24 mouse cellular contexts compared by ENCODE assay signal in genomic region chr17:44443460-44443859, GRCm38 (mm10).
DNase-seq lines count a peak whose midpoint lies in the region; ATAC-seq and TF ChIP-seq lines count a peak whose summit lies in the region.
"Had no signal": no experiment of that assay in that cellular context is flagged by ENCODE, and none has a peak within 500 bp of the region (broad histone marks: within the 10 kb centered on the region; RNA-seq: fewer than 3 reads in every experiment).

No protein-coding gene starts in this region.

- peaks cover 4% of the 10 kb centered on the region; the same call in 1 of the 2 replicates for H3K27me3 ChIP-seq in heart, embryonic 12.5 days (replicated peaks)
- no peaks in the 10 kb centered on the region; the same call in 1 of the 2 replicates for H3K27me3 ChIP-seq in heart, adult 2 months (ENCODE audit: control insufficient read depth, insufficient read depth, low read length)
- no peaks in the 10 kb centered on the region for H3K27me3 ChIP-seq in hindbrain, embryonic 13.5 days
- H3K27me3 ChIP-seq in hindbrain, embryonic 12.5 days, result no peaks in the 10 kb centered on the region
- H3K27me3 ChIP-seq in limb, embryonic 10.5 days (ENCODE audit: low read depth, poor library complexity, severe bottlenecking), result no peaks in the 10 kb centered on the region; the same call in 1 of the 2 replicates
- H3K27me3 ChIP-seq: midbrain, embryonic 15.5 days; Patski had no signal

- DNase-seq in heart, adult 2 months, result no peak
- DNase-seq in embryo, embryonic 10.5 days (ENCODE audit: low spot score), result peak; percentile 23
- DNase-seq in limb, embryonic 10.5 days (ENCODE audit: low spot score), result peak; percentile 38
- no peak for DNase-seq in adrenal gland, postnatal 4 days (ENCODE audit: low spot score in 2 of 2)
- no peak for DNase-seq in gastrocnemius, postnatal 14 days
- DNase-seq: adrenal gland, postnatal 36 days; B cell, adult 2 months; cerebellum, adult 11 months; cerebellum, postnatal 10 days; gastrocnemius, postnatal 10 days; kidney, adult 2 months; kidney, postnatal 36 days; lung, postnatal 36 days had no signal

- H3K36me3 ChIP-seq in heart, embryonic 12.5 days, result no peaks in the 10 kb centered on the region
- no peaks in the 10 kb centered on the region for H3K36me3 ChIP-seq in heart, adult 2 months (ENCODE audit: control insufficient read depth, insufficient read depth, low read length)
- no peaks in the 10 kb centered on the region for H3K36me3 ChIP-seq in hindbrain, embryonic 13.5 days
- H3K36me3 ChIP-seq in hindbrain, embryonic 12.5 days, result no peaks in the 10 kb centered on the region
- no peaks in the 10 kb centered on the region for H3K36me3 ChIP-seq in limb, embryonic 10.5 days
- H3K36me3 ChIP-seq: G1E; limb, embryonic 13.5 days; lung, embryonic 15.5 days; midbrain, embryonic 15.5 days had no signal

- H3K27ac ChIP-seq in heart, embryonic 12.5 days (ENCODE audit: poor library complexity, severe bottlenecking), result no peak overlapping the region
- H3K27ac ChIP-seq in heart, adult 2 months, result no peak overlapping the region
- no peak overlapping the region for H3K27ac ChIP-seq in hindbrain, embryonic 13.5 days
- H3K27ac ChIP-seq in hindbrain, embryonic 12.5 days, result no peak overlapping the region
- H3K27ac ChIP-seq in limb, embryonic 10.5 days, result no peak overlapping the region; the same call in 1 of the 2 replicates
- H3K27ac ChIP-seq: limb, embryonic 13.5 days; liver, embryonic 14.5 days; lung, embryonic 15.5 days; midbrain, embryonic 15.5 days had no signal

- H3K4me2 ChIP-seq in heart, embryonic 12.5 days, result 0 out of 2 replicates have a peak overlapping the region, but pooled peaks have one; percentile 2
- H3K4me2 ChIP-seq in hindbrain, embryonic 13.5 days, result no peak overlapping the region
- H3K4me2 ChIP-seq in hindbrain, embryonic 12.5 days (replicated peaks), result no peak overlapping the region
- H3K4me2 ChIP-seq: limb, embryonic 13.5 days; lung, embryonic 15.5 days; midbrain, embryonic 15.5 days had no signal

- TF ChIP-seq EP300 in heart, adult 2 months (IDR thresholded peaks at IDR 0.05; ENCODE audit: insufficient read depth, low read depth, low read length), result no peak

- TF ChIP-seq POLR2A in heart, adult 2 months (IDR thresholded peaks at IDR 0.05; ENCODE audit: insufficient read depth, low read depth, low read length), result no peak

- no peaks in the 10 kb centered on the region for H3K79me2 ChIP-seq in heart, adult 2 months (replicated peaks; ENCODE audit: control insufficient read depth, insufficient read depth, low read length)

- no peaks in the 10 kb centered on the region for H3K9me3 ChIP-seq in heart, embryonic 12.5 days (replicated peaks)
- no peaks in the 10 kb centered on the region for H3K9me3 ChIP-seq in hindbrain, embryonic 13.5 days
- no peaks in the 10 kb centered on the region for H3K9me3 ChIP-seq in hindbrain, embryonic 12.5 days (replicated peaks)
- no peaks in the 10 kb centered on the region for H3K9me3 ChIP-seq in limb, embryonic 10.5 days (replicated peaks)
- H3K9me3 ChIP-seq: limb, embryonic 13.5 days; lung, embryonic 15.5 days; midbrain, embryonic 15.5 days had no signal

- TF ChIP-seq CTCF in heart, adult 2 months (IDR thresholded peaks at IDR 0.05), result no peak

- intact Hi-C loops in heart, adult 2 months (cut with DNase I), result loop anchor here (10.0 kb wide), 1 partner anchor 819 kb away; no protein-coding TSS in a partner anchor
- intact Hi-C loops in gastrocnemius, postnatal 14 days (cut with DNase I; ENCODE audit: low total_unique reads), result no loop called here

- H3K4me3 ChIP-seq in heart, embryonic 12.5 days, result no peak overlapping the region
- H3K4me3 ChIP-seq in heart, adult 2 months, result no peak overlapping the region
- H3K4me3 ChIP-seq in hindbrain, embryonic 13.5 days, result no peak overlapping the region
- no peak overlapping the region for H3K4me3 ChIP-seq in hindbrain, embryonic 12.5 days
- H3K4me3 ChIP-seq in limb, embryonic 10.5 days, result no peak overlapping the region
- H3K4me3 ChIP-seq: limb, embryonic 13.5 days; lung, embryonic 15.5 days; megakaryocyte, embryonic 14.5 days; midbrain, embryonic 15.5 days had no signal

- no peak overlapping the region for H3K9ac ChIP-seq in heart, embryonic 12.5 days
- no peak overlapping the region for H3K9ac ChIP-seq in heart, adult 2 months (ENCODE audit: low read depth, low read length)
- H3K9ac ChIP-seq in hindbrain, embryonic 13.5 days, result 0 out of 2 replicates have a peak overlapping the region, but pooled peaks have one; percentile 3
- no peak overlapping the region for H3K9ac ChIP-seq in hindbrain, embryonic 12.5 days
- H3K9ac ChIP-seq: limb, embryonic 13.5 days; liver, embryonic 14.5 days; lung, embryonic 15.5 days; midbrain, embryonic 15.5 days had no signal

- WGBS in heart, embryonic 12.5 days, result 21% methylated on average over 11 of the region's 11 CpGs
- 49% methylated on average over 11 of the region's 11 CpGs for WGBS in heart, adult 2 months
- 36% methylated on average over 11 of the region's 11 CpGs for WGBS in hindbrain, embryonic 13.5 days
- 46% methylated on average over 11 of the region's 11 CpGs for WGBS in hindbrain, embryonic 12.5 days
- 62% methylated on average over 11 of the region's 11 CpGs for WGBS in limb, embryonic 10.5 days

- ATAC-seq in heart, embryonic 12.5 days (ENCODE audit: insufficient number of reproducible peaks, low FRiP score), result no peak
- ATAC-seq in hindbrain, embryonic 13.5 days (ENCODE audit: low FRiP score), result peak; percentile 39; the same call in 1 of the 2 replicates
- ATAC-seq in hindbrain, embryonic 12.5 days (ENCODE audit: low FRiP score), result no peak
- ATAC-seq: forebrain, embryonic 16.5 days; midbrain, embryonic 15.5 days; Patski had no signal

- peaks cover 6% of the 10 kb centered on the region; the same call in 1 of the 2 replicates for H3K4me1 ChIP-seq in heart, embryonic 12.5 days (replicated peaks)
- no peaks in the 10 kb centered on the region for H3K4me1 ChIP-seq in heart, adult 2 months (ENCODE audit: control insufficient read depth, insufficient read depth, low read length)
- H3K4me1 ChIP-seq in hindbrain, embryonic 13.5 days (replicated peaks), result peaks cover 5% of the 10 kb centered on the region; the same call in 1 of the 2 replicates
- H3K4me1 ChIP-seq in hindbrain, embryonic 12.5 days, result 0 out of 2 replicates have a peak, but pooled peaks cover 4% of the 10 kb centered on the region
- H3K4me1 ChIP-seq in limb, embryonic 10.5 days, result peaks cover 6% of the 10 kb centered on the region
- H3K4me1 ChIP-seq: limb, embryonic 13.5 days; megakaryocyte, embryonic 14.5 days; midbrain, embryonic 15.5 days had no signal

Comparison
In these comparisons a context has a peak if more than half of its experiments do, and no peak if none do; other contexts are left out.
1. DNase-seq: peak in embryo, embryonic 10.5 days (single experiment) and limb, embryonic 10.5 days (single experiment); none in heart, adult 2 months (0 of 2), adrenal gland, postnatal 4 days (0 of 2) and gastrocnemius, postnatal 14 days (single experiment).